20 mouse cellular contexts compared by ENCODE assay signal in genomic region chr4:34485574-34485973, GRCm38 (mm10).
DNase-seq lines count a peak whose midpoint lies in the region; ATAC-seq lines count a peak whose summit lies in the region.
"Had no signal": no experiment of that assay in that cellular context is flagged by ENCODE, and none has a peak within 500 bp of the region (broad histone marks: within the 10 kb centered on the region; RNA-seq: fewer than 3 reads in every experiment).

No protein-coding gene starts in this region.

- ATAC-seq in common myeloid progenitor, adult 5-6 weeks (replicated peaks; ENCODE audit: low read depth, poor library complexity, severe bottlenecking): peak; percentile 79
- ATAC-seq in erythroblast, adult 5-6 weeks (replicated peaks; ENCODE audit: low FRiP score, poor library complexity, severe bottlenecking): peak; percentile 97
- peak; percentile 62 to 77; a peak in 3 of 4 replicates for ATAC-seq in hematopoietic stem cell, adult 5-6 weeks (replicated peaks in 1 of 2; ENCODE audit: insufficient read depth in 1 of 2, low FRiP score in 2 of 2, low TSS enrichment in 1 of 2, low read depth in 1 of 2, poor library complexity in 2 of 2, severe bottlenecking in 2 of 2)
- peak; percentile 77; the same call in 1 of the 2 replicates for ATAC-seq in megakaryocyte-erythroid progenitor cell, adult 5-6 weeks (replicated peaks; ENCODE audit: low FRiP score, low TSS enrichment, poor library complexity, severe bottlenecking)
- ATAC-seq: CD4-positive, CD25-positive, alpha-beta regulatory T cell, adult 4 months; forebrain, embryonic 14.5 days; forebrain, postnatal 0 days had no signal

- no peak for DNase-seq in left cerebral cortex, adult 11 months (ENCODE audit: low spot score)
- DNase-seq in adrenal gland, adult (ENCODE audit: inconsistent age in 2 of 2, low spot score in 1 of 2): no peak
- DNase-seq: adrenal gland, adult 8-10 months; adrenal gland, postnatal 25 days; cerebellum, adult 11-12 months; cerebellum, adult 8-10 months; cerebellum, postnatal 14 days; embryo, embryonic 11 days; forebrain, postnatal 0 days; gastrocnemius, adult 2 months; gastrocnemius, postnatal 14 days; heart, adult 2 months; heart, postnatal 14 days; heart, postnatal 4 days had no signal
